In genomic region chr4:76447396-76447795, GRCm38 (mm10) we compare ENCODE assay signal across 9 mouse cellular contexts.
A peak's percentile ranks its signal among the peaks of the same experiment; 100 is the strongest.
DNase-seq lines count a peak whose midpoint lies in the region; ATAC-seq and TF ChIP-seq lines count a peak whose summit lies in the region.
"Had no signal": no experiment of that assay in that cellular context is flagged by ENCODE, and none has a peak within 500 bp of the region (broad histone marks: within the 10 kb centered on the region; RNA-seq: fewer than 3 reads in every experiment).

No protein-coding gene starts in this region.

- no peaks in the 10 kb centered on the region for H3K9me3 ChIP-seq in intestine, postnatal 0 days (ENCODE audit: control insufficient read depth)
- H3K9me3 ChIP-seq in intestine, embryonic 15.5 days, result no peaks in the 10 kb centered on the region
- H3K9me3 ChIP-seq in embryonic facial prominence, embryonic 10.5 days, result no peaks in the 10 kb centered on the region
- no peaks in the 10 kb centered on the region for H3K9me3 ChIP-seq in limb, embryonic 15.5 days

- H3K4me1 ChIP-seq in intestine, postnatal 0 days (replicated peaks; ENCODE audit: control insufficient read depth, insufficient read depth, low read length), result no peaks in the 10 kb centered on the region
- H3K4me1 ChIP-seq in intestine, embryonic 15.5 days (replicated peaks), result no peaks in the 10 kb centered on the region
- H3K4me1 ChIP-seq in embryonic facial prominence, embryonic 10.5 days, result peaks cover 24% of the 10 kb centered on the region
- 0 out of 2 replicates have a peak, but pooled peaks cover 6% of the 10 kb centered on the region for H3K4me1 ChIP-seq in limb, embryonic 15.5 days

- H3K9ac ChIP-seq in intestine, postnatal 0 days (ENCODE audit: low read depth, low read length), result no peak overlapping the region
- no peak overlapping the region for H3K9ac ChIP-seq in intestine, embryonic 15.5 days
- no peak overlapping the region for H3K9ac ChIP-seq in limb, embryonic 15.5 days

- no peaks in the 10 kb centered on the region for H3K27me3 ChIP-seq in intestine, postnatal 0 days (replicated peaks; ENCODE audit: control insufficient read depth, insufficient read depth, low read length)
- no peaks in the 10 kb centered on the region for H3K27me3 ChIP-seq in intestine, embryonic 15.5 days (replicated peaks)
- peaks cover 15% of the 10 kb centered on the region for H3K27me3 ChIP-seq in embryonic facial prominence, embryonic 10.5 days (replicated peaks; ENCODE audit: low read depth, poor library complexity, severe bottlenecking)
- no peaks in the 10 kb centered on the region for H3K27me3 ChIP-seq in limb, embryonic 15.5 days

- peak; percentile 67 for TF ChIP-seq CTCF in intestine, postnatal 0 days (IDR thresholded peaks at IDR 0.05; ENCODE audit: low read depth)

- ATAC-seq in intestine, postnatal 0 days, result no peak
- no peak for ATAC-seq in intestine, embryonic 15.5 days
- ATAC-seq in limb, embryonic 15.5 days (ENCODE audit: insufficient number of reproducible peaks, low FRiP score, low TSS enrichment, low read depth), result no peak

- peak; percentile 30 for DNase-seq in adipocyte (ENCODE audit: low spot score)
- DNase-seq in embryonic facial prominence, embryonic 10.5 days (ENCODE audit: low spot score), result no peak
- no peak for DNase-seq in c-Kit-positive CD71-positive TER-119-positive erythroid progenitor cells, embryonic 14.5 days (ENCODE audit: low spot score)
- no peak for DNase-seq in layer of hippocampus, adult 9-10 months (ENCODE audit: low spot score)
- DNase-seq: cerebellum, postnatal 25 days; heart, adult 18-20 months had no signal

- no peak overlapping the region for H3K4me3 ChIP-seq in intestine, postnatal 0 days (ENCODE audit: low read depth, low read length)
- H3K4me3 ChIP-seq in intestine, embryonic 15.5 days (replicated peaks), result no peak overlapping the region
- peak overlapping the region; percentile 75; the same call in 1 of the 2 replicates for H3K4me3 ChIP-seq in embryonic facial prominence, embryonic 10.5 days
- H3K4me3 ChIP-seq in limb, embryonic 15.5 days, result peak overlapping the region; percentile 90

- no peak overlapping the region for H3K27ac ChIP-seq in intestine, postnatal 0 days (ENCODE audit: low read depth, low read length)
- H3K27ac ChIP-seq in intestine, embryonic 15.5 days, result no peak overlapping the region
- H3K27ac ChIP-seq in embryonic facial prominence, embryonic 10.5 days (replicated peaks), result no peak overlapping the region
- H3K27ac ChIP-seq in limb, embryonic 15.5 days, result no peak overlapping the region

- H3K4me2 ChIP-seq in intestine, postnatal 0 days (replicated peaks; ENCODE audit: low read depth), result peak overlapping the region; percentile 95; the same call in 1 of the 2 replicates
- no peak overlapping the region for H3K4me2 ChIP-seq in intestine, embryonic 15.5 days (replicated peaks)
- H3K4me2 ChIP-seq in limb, embryonic 15.5 days, result peak overlapping the region; percentile 75; the same call in 1 of the 2 replicates

- no peaks in the 10 kb centered on the region for H3K36me3 ChIP-seq in intestine, postnatal 0 days (ENCODE audit: control insufficient read depth, insufficient read depth)
- no peaks in the 10 kb centered on the region for H3K36me3 ChIP-seq in intestine, embryonic 15.5 days
- no peaks in the 10 kb centered on the region for H3K36me3 ChIP-seq in embryonic facial prominence, embryonic 10.5 days (replicated peaks)
- no peaks in the 10 kb centered on the region for H3K36me3 ChIP-seq in limb, embryonic 15.5 days

Comparison
In these comparisons a context has a peak if more than half of its experiments do, and no peak if none do; other contexts are left out.
1. H3K4me3 ChIP-seq: peak in embryonic facial prominence, embryonic 10.5 days (single experiment) and limb, embryonic 15.5 days (single experiment); none in intestine, postnatal 0 days (single experiment) and intestine, embryonic 15.5 days (single experiment).